Mouse (Mus musculus) liver, postnatal 0 days (tissue): ENCODE measurements around the gene Cplx2. TPM values are rescaled to one million over a fixed set of nuclear protein-coding genes. Genes with fewer than 3 reads are reported as not detected.
A peak's percentile ranks its signal among the peaks of the same experiment; 100 is the strongest.

Experiments
- ATAC-seq: fragments of 200-750 bp; cut with Nextera tagmentation; 2 replicates; pipeline ENCODE4 v1.8.0; 2017; ENCODE audit warnings: mild to moderate bottlenecking, moderate library complexity
- DNase-seq: peaks from one replicate; pipeline ENCODE4 v3.0.0-alpha.2; 2016
- H3K27ac ChIP-seq: fragments of 300-500 bp; sonication (generic); 2 replicates; pipeline ENCODE4 v1.5.1; 2014; ENCODE audit warnings: antibody characterized with exemption, moderate library complexity, mild to moderate bottlenecking, low read depth
- H3K27me3 ChIP-seq: fragments of 300-500 bp; sonication (generic); 2 replicates; pipeline ENCODE4 v1.6.1; 2014; ENCODE audit warnings: low read length, control low read depth, mixed read lengths; ENCODE audit not compliant: insufficient read depth
- H3K36me3 ChIP-seq: fragments of 300-500 bp; sonication (generic); replicated peaks from 2 replicates; pipeline ENCODE4 v1.6.1; 2014; ENCODE audit warnings: mild to moderate bottlenecking, control low read depth, low read length, moderate library complexity, mixed read lengths; ENCODE audit not compliant: insufficient read depth
- H3K4me1 ChIP-seq: fragments of 300-500 bp; sonication (generic); 2 replicates; pipeline ENCODE4 v1.6.1; 2014; ENCODE audit warnings: antibody characterized with exemption, mild to moderate bottlenecking, control low read depth; ENCODE audit not compliant: insufficient read depth
- H3K4me2 ChIP-seq: fragments of 300-500 bp; sonication (generic); 2 replicates; pipeline ENCODE4 v1.6.1; 2014; ENCODE audit warnings: low read depth, mild to moderate bottlenecking, low read length, moderate library complexity, mixed read lengths
- H3K4me3 ChIP-seq: fragments of 300-500 bp; sonication (generic); 2 replicates; pipeline ENCODE4 v1.5.1; 2014; ENCODE audit warnings: low read depth, low read length
- H3K9ac ChIP-seq: fragments of 300-500 bp; sonication (generic); replicated peaks from 2 replicates; pipeline ENCODE4 v1.6.1; 2014; ENCODE audit warnings: mild to moderate bottlenecking, moderate library complexity
- H3K9me3 ChIP-seq: fragments of 300-500 bp; sonication (generic); 2 replicates; pipeline ENCODE4 v1.6.1; 2016; ENCODE audit warnings: mild to moderate bottlenecking, control low read depth, low read length, mixed read lengths
- CTCF ChIP-seq: sonication (generic); IDR thresholded peaks from 2 replicates; pipeline ENCODE4 v1.5.1; 2016; ENCODE audit warnings: antibody characterized with exemption, low read depth
- EP300 ChIP-seq: IDR thresholded peaks from 2 replicates; pipeline ENCODE4 v1.6.1; 2016; ENCODE audit warnings: antibody characterized with exemption, low read depth, mild to moderate bottlenecking
- WGBS: fragments of 180-500 bp; shearing (Covaris S2); extraction: QIAGEN DNeasy Blood & Tissue Kit; methylation state at CpG from one replicate; pipeline ENCODE4 v1.1.7; 2014; ENCODE audit not compliant: insufficient replicate concordance; 5-methylcytosine and 5-hydroxymethylcytosine counted together
- polyA plus RNA-seq: library from polyadenylated mRNA; unstranded; fragments of >200 nt; fragmentation: Nextera tagmentation; extraction: Ambion mirVana; gene quantifications from 2 replicates; pipeline ENCODE4 v1.2.1, GENCODE M21; 2015

The Cplx2 gene
- polyA plus RNA-seq, result 0.89 and 0.97 TPM in 2 replicates

GRCm38 (mm10) chr13:54371049-54371386 is at the start of gene Cplx2:
Gene Cplx2 (plus strand): TSS chr13:54371349.
- peak within 1 kb of the TSS; percentile 56 for H3K4me2 ChIP-seq
- 5% methylated on average over 7 of the region's 7 CpGs for WGBS
- TF ChIP-seq EP300 (no peak), CTCF (no peak)
- H3K27me3 ChIP-seq, result peaks cover 27% of the 10 kb centered on the region
- ATAC-seq (no peak), DNase-seq (no peak)
- no peaks in the 10 kb centered on the region for H3K36me3 ChIP-seq
- peak within 1 kb of the TSS; percentile 54 for H3K9ac ChIP-seq
- peak within 1 kb of the TSS; percentile 64 for H3K27ac ChIP-seq
- H3K4me3 ChIP-seq, result peak within 1 kb of the TSS; percentile 35
- no peaks in the 10 kb centered on the region for H3K9me3 ChIP-seq
- peaks cover 4% of the 10 kb centered on the region for H3K4me1 ChIP-seq

- H3K27ac ChIP-seq, result 0 out of 2 replicates have a peak overlapping the region, but pooled peaks have one; percentile 16
These were observed 48.5 kb upstream of the Cplx2 start for GRCm38 (mm10) chr13:54322396-54323306.

GRCm38 (mm10) chr13:54323307-54324165 is 47.6 kb upstream of the Cplx2 start:
- Histone ChIP-seq H3K9me3 (no peaks in the 10 kb centered on the region), H3K36me3 (no peaks in the 10 kb centered on the region), H3K27ac (peak overlapping the region; percentile 24; the same call in 1 of the 2 replicates), H3K27me3 (no peaks in the 10 kb centered on the region), H3K4me2 (no peak overlapping the region), H3K4me1 (0 out of 2 replicates have a peak, but pooled peaks cover 4% of the 10 kb centered on the region), H3K4me3 (no peak overlapping the region), H3K9ac (no peak overlapping the region)
- WGBS, result 53% methylated on average over 13 of the region's 13 CpGs
- no peak for TF ChIP-seq EP300
- TF ChIP-seq CTCF, result no peak
- ATAC-seq (peak; percentile 64), DNase-seq (no peak)

More at GRCm38 (mm10) chr13:54322396-54323306, 48.5 kb upstream of the Cplx2 start:
- peak; percentile 69 for DNase-seq
- Histone ChIP-seq H3K4me2 (0 out of 2 replicates have a peak overlapping the region, but pooled peaks have one; percentile 6), H3K9me3 (no peaks in the 10 kb centered on the region), H3K4me1 (0 out of 2 replicates have a peak, but pooled peaks cover 4% of the 10 kb centered on the region), H3K4me3 (no peak overlapping the region), H3K27me3 (no peaks in the 10 kb centered on the region), H3K9ac (no peak overlapping the region), H3K36me3 (no peaks in the 10 kb centered on the region)
- peak; percentile 39; the same call in 1 of the 2 replicates for ATAC-seq
- TF ChIP-seq CTCF (peak; percentile 76), EP300 (no peak)
- 34% methylated on average over 19 of the region's 19 CpGs for WGBS

GRCm38 (mm10) chr13:54324178-54324577 is 47.0 kb upstream of the Cplx2 start:
- Histone ChIP-seq H3K27me3 (no peaks in the 10 kb centered on the region), H3K4me2 (no peak overlapping the region), H3K9me3 (no peaks in the 10 kb centered on the region), H3K36me3 (no peaks in the 10 kb centered on the region), H3K4me1 (0 out of 2 replicates have a peak, but pooled peaks cover 4% of the 10 kb centered on the region), H3K4me3 (no peak overlapping the region), H3K27ac (0 out of 2 replicates have a peak overlapping the region, but pooled peaks have one; percentile 6), H3K9ac (no peak overlapping the region)
- ATAC-seq (no peak), DNase-seq (no peak)
- TF ChIP-seq EP300, result no peak
- WGBS, result 83% methylated on average over 2 of the region's 2 CpGs

GRCm38 (mm10) chr13:54325814-54326213 is 45.3 kb upstream of the Cplx2 start:
- H3K36me3 ChIP-seq, result no peaks in the 10 kb centered on the region
- H3K27ac ChIP-seq, result no peak overlapping the region
- 0 out of 2 replicates have a peak, but pooled peaks cover 4% of the 10 kb centered on the region for H3K4me1 ChIP-seq
- no peaks in the 10 kb centered on the region for H3K27me3 ChIP-seq
- H3K9me3 ChIP-seq, result no peaks in the 10 kb centered on the region
- DNase-seq (no peak), ATAC-seq (no peak)
- no peak overlapping the region for H3K4me3 ChIP-seq
- 71% methylated on average over 7 of the region's 7 CpGs for WGBS
- TF ChIP-seq CTCF (no peak), EP300 (no peak)
- H3K9ac ChIP-seq, result no peak overlapping the region
- H3K4me2 ChIP-seq, result no peak overlapping the region
